Mouse (Mus musculus): Measurements from ENCODE around the gene Dusp27. TPM values are rescaled to one million over a fixed set of nuclear protein-coding genes. Genes with fewer than 3 reads are reported as not detected.

Dusp27 gene
- total and polyA plus RNA-seq, 2 experiments from 2014 or later, result 0.59 to 1.2 TPM

DNA sequence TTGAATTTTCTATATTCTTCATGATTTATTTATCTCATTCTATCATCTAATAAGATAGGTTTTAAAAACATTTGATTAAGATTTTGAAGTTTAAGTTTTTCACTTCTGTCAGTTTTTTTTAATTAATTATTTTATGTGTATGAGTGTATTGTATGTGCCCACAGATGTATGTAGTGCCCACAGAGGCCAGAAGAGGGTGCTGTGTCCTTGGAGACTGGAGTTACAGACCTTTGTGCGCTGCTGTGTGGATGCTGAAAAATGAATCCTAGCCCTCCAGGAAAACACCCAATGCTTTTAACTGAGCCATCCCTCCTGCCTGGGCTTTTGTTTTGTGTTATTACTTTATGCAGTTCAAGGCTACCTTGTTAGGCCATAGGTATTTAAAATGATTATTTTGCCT, 4.7 kb downstream of the Dusp27 start:
- Histone ChIP-seq H3K27ac (ENCODE audit: low read depth, low read length) (no peak overlapping the region), H3K9me3 (ENCODE audit: low read length) (no peaks in the 10 kb centered on the region), H3K4me2 (ENCODE audit: low read depth, low read length, poor library complexity, severe bottlenecking) (no peak overlapping the region), H3K36me3 (ENCODE audit: insufficient read depth, low read length) (no peaks in the 10 kb centered on the region), H3K4me1 (ENCODE audit: insufficient read depth, low read length) (no peaks in the 10 kb centered on the region), H3K27me3 (ENCODE audit: insufficient read depth, low read length) (no peaks in the 10 kb centered on the region), H3K9ac (replicated peaks; ENCODE audit: low read length, poor library complexity, severe bottlenecking) (no peak overlapping the region), H3K4me3 (ENCODE audit: low read depth, low read length) (no peak overlapping the region)
- no peak for TF ChIP-seq CTCF (IDR thresholded peaks at IDR 0.05)
- DNase-seq (ENCODE audit: low spot score) (no peak), ATAC-seq (ENCODE audit: low FRiP score) (no peak)
- 95% methylated on average over 1 of the region's 1 CpGs for WGBS

DNA sequence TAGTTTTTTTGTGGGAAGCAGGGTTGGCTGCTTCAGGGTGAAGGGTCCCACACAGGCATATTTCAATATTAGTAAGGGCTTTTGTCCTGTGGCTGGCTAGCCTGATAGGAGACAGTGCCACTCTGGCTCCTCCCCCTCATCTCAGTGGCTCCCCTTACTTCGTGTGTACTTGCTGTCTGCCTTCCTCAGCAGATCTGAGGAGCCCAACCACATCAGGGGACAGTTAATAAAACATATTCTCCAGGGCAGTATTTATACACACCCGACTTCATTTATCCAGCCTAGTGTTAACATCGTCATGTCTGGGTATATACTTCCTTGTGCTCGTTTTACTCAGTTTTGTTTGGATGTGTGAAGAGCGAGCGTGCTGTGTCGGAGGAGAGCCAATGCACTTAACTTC, 5.6 kb downstream of the Dusp27 start:
- 87% methylated on average over 7 of the region's 7 CpGs for WGBS

GRCm38 (mm10) chr1:166117866-166118639, 9.7 kb downstream of the Dusp27 start:
- DNase-seq (ENCODE audit: low spot score) (no peak), ATAC-seq (ENCODE audit: low FRiP score) (no peak)
- no peak overlapping the region for H3K27ac ChIP-seq (ENCODE audit: low read depth, low read length)
- H3K4me2 ChIP-seq (ENCODE audit: low read depth, low read length, poor library complexity, severe bottlenecking), result no peak overlapping the region
- H3K36me3 ChIP-seq (ENCODE audit: insufficient read depth, low read length), result no peaks in the 10 kb centered on the region
- no peak overlapping the region for H3K4me3 ChIP-seq (ENCODE audit: low read depth, low read length)
- H3K9me3 ChIP-seq (ENCODE audit: low read length), result no peaks in the 10 kb centered on the region
- H3K4me1 ChIP-seq (ENCODE audit: insufficient read depth, low read length), result no peaks in the 10 kb centered on the region
- no peak for TF ChIP-seq CTCF (IDR thresholded peaks at IDR 0.05)
- WGBS, result 52% methylated on average over 13 of the region's 13 CpGs
- H3K9ac ChIP-seq (replicated peaks; ENCODE audit: low read length, poor library complexity, severe bottlenecking), result no peak overlapping the region
- H3K27me3 ChIP-seq (ENCODE audit: insufficient read depth, low read length), result no peaks in the 10 kb centered on the region

More for the DNA sequence above, 5.6 kb downstream of the Dusp27 start:
- no peak overlapping the region for H3K4me3 ChIP-seq (ENCODE audit: low read depth, low read length)
- H3K27ac ChIP-seq (ENCODE audit: low read depth, low read length), result no peak overlapping the region
- DNase-seq (ENCODE audit: low spot score), result no peak
- H3K36me3 ChIP-seq (ENCODE audit: insufficient read depth, low read length), result no peaks in the 10 kb centered on the region
- no peaks in the 10 kb centered on the region for H3K4me1 ChIP-seq (ENCODE audit: insufficient read depth, low read length)
- H3K27me3 ChIP-seq (ENCODE audit: insufficient read depth, low read length), result no peaks in the 10 kb centered on the region
- H3K9me3 ChIP-seq (ENCODE audit: low read length), result no peaks in the 10 kb centered on the region
- ATAC-seq (ENCODE audit: low FRiP score), result no peak
- TF ChIP-seq CTCF (IDR thresholded peaks at IDR 0.05), result no peak
- H3K9ac ChIP-seq (replicated peaks; ENCODE audit: low read length, poor library complexity, severe bottlenecking), result no peak overlapping the region
- H3K4me2 ChIP-seq (ENCODE audit: low read depth, low read length, poor library complexity, severe bottlenecking), result no peak overlapping the region

DNA sequence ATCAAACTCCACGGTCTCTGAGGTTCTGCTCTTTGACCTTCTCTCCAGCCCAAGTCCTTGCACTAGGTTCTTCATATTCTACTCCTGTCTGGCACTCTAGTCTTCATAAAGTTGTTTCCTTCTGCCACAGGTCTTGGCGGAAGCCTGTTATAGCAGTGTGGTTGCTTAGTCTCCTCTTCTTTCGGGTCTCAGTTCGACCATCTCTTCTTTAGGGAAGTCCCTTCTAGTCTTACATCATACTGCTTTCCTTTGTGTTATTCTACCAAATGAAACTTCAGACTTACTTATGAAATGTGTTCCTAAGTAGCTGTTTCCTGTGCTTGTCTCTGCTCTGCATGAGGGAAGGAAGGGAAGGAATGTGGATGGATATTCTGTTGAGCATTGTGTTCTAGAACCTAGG, 12.0 kb downstream of the Dusp27 start:
- Histone ChIP-seq H3K36me3 (ENCODE audit: insufficient read depth, low read length) (no peaks in the 10 kb centered on the region), H3K9ac (replicated peaks; ENCODE audit: low read length, poor library complexity, severe bottlenecking) (no peak overlapping the region), H3K4me1 (ENCODE audit: insufficient read depth, low read length) (no peaks in the 10 kb centered on the region), H3K27me3 (ENCODE audit: insufficient read depth, low read length) (no peaks in the 10 kb centered on the region), H3K4me2 (ENCODE audit: low read depth, low read length, poor library complexity, severe bottlenecking) (no peak overlapping the region), H3K9me3 (ENCODE audit: low read length) (no peaks in the 10 kb centered on the region), H3K27ac (ENCODE audit: low read depth, low read length) (no peak overlapping the region), H3K4me3 (ENCODE audit: low read depth, low read length) (no peak overlapping the region)
- WGBS, result 95% methylated on average over 4 of the region's 4 CpGs
- ATAC-seq (ENCODE audit: low FRiP score) (no peak), DNase-seq (ENCODE audit: low spot score) (no peak)
- no peak for TF ChIP-seq CTCF (IDR thresholded peaks at IDR 0.05)

DNA sequence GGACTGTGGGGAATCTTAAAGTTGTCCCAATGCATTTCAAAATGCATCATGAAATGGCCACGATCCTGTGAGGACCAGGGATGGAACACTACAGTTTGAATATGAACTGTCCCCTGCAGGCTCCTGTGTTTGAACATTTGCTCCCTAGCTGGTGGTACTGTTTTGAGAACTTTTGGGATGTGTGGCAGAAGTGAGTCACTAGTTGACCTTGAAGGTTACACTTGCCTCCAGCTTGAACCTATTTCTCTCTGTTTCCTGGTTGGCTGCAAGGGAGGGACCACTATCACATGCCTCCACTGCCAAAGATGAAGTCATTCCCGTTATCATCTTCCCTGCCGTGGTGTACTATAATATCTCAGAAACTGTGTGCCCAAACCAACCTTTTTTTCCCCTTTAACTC, 12.7 kb downstream of the Dusp27 start:
- no peaks in the 10 kb centered on the region for H3K9me3 ChIP-seq (ENCODE audit: low read length)
- no peak overlapping the region for H3K27ac ChIP-seq (ENCODE audit: low read depth, low read length)
- no peaks in the 10 kb centered on the region for H3K27me3 ChIP-seq (ENCODE audit: insufficient read depth, low read length)
- DNase-seq (ENCODE audit: low spot score) (no peak), ATAC-seq (ENCODE audit: low FRiP score) (no peak)
- H3K9ac ChIP-seq (replicated peaks; ENCODE audit: low read length, poor library complexity, severe bottlenecking), result no peak overlapping the region
- 91% methylated on average over 3 of the region's 3 CpGs for WGBS
- no peak for TF ChIP-seq CTCF (IDR thresholded peaks at IDR 0.05)
- no peak overlapping the region for H3K4me2 ChIP-seq (ENCODE audit: low read depth, low read length, poor library complexity, severe bottlenecking)
- H3K36me3 ChIP-seq (ENCODE audit: insufficient read depth, low read length), result no peaks in the 10 kb centered on the region
- no peaks in the 10 kb centered on the region for H3K4me1 ChIP-seq (ENCODE audit: insufficient read depth, low read length)
- no peak overlapping the region for H3K4me3 ChIP-seq (ENCODE audit: low read depth, low read length)

- no peaks in the 10 kb centered on the region for H3K9me3 ChIP-seq (ENCODE audit: low read length)
- no peaks in the 10 kb centered on the region for H3K27me3 ChIP-seq (ENCODE audit: insufficient read depth, low read length)
- no peaks in the 10 kb centered on the region for H3K4me1 ChIP-seq (ENCODE audit: insufficient read depth, low read length)
- H3K4me2 ChIP-seq (ENCODE audit: low read depth, low read length, poor library complexity, severe bottlenecking), result no peak overlapping the region
- 84% methylated on average over 6 of the region's 6 CpGs for WGBS
- H3K4me3 ChIP-seq (ENCODE audit: low read depth, low read length), result no peak overlapping the region
- no peaks in the 10 kb centered on the region for H3K36me3 ChIP-seq (ENCODE audit: insufficient read depth, low read length)
- TF ChIP-seq CTCF (IDR thresholded peaks at IDR 0.05), result no peak
- no peak overlapping the region for H3K9ac ChIP-seq (replicated peaks; ENCODE audit: low read length, poor library complexity, severe bottlenecking)
- no peak overlapping the region for H3K27ac ChIP-seq (ENCODE audit: low read depth, low read length)
- ATAC-seq (ENCODE audit: low FRiP score), result no peak
- no peak for DNase-seq (ENCODE audit: low spot score)
Measured at GRCm38 (mm10) chr1:166105464-166105863, 22.3 kb downstream of the Dusp27 start.

Data from midbrain, postnatal 0 days (tissue).